Mouse (Mus musculus): Measurements from ENCODE around the gene St5.

St5 gene

DNA sequence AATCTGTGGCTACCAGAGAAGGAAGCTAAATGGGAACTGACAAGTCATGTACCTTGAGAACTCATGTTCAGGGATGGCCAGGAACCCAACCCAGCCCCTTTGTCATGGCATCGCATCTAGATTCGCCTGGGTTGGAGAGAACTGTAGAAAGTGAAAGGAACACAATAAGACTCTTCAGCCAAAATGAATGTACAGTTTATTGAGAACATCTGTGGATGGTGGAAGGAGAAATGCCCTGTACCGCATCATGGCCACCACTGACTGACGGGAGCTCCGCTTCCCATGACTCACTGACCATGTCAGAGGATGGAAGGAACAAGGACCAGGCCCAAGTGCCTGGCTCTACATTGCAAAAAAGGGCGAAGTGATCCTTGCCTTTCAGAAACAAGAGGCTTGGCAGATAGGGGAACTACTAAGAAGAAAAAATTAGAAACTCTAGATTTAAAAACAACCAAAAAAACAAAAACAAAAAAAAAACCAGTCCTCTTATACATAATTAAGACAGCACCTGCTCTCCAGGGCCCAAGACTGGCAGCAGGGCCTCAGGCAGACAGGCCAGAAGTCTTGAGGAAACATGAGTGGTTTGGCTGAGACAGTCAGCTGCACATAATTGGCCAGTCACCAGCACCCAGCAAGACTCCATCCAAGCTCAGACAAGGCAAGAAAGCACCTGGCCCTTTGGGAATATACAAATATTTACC is 179.5 kb downstream of the St5 start:
- ChIA-PET CTCF (interaction anchor here in 1 of 4 experiments (0.7 kb wide), 1 partner anchor 157 kb away, joined by 4 read pairs; no protein-coding TSS in a partner anchor), POLR2A (interaction anchor here (0.6 to 29.8 kb wide), 72 partner anchors 2 to 599 kb away, joined by 3 to 400 read pairs (median 4); partner anchors contain the start of genes Akip1 (in 3 of the 4), St5 (in 3 of the 4), Trim66 (in 3 of the 4) and BC051019 (in 1 of the 4))

DNA sequence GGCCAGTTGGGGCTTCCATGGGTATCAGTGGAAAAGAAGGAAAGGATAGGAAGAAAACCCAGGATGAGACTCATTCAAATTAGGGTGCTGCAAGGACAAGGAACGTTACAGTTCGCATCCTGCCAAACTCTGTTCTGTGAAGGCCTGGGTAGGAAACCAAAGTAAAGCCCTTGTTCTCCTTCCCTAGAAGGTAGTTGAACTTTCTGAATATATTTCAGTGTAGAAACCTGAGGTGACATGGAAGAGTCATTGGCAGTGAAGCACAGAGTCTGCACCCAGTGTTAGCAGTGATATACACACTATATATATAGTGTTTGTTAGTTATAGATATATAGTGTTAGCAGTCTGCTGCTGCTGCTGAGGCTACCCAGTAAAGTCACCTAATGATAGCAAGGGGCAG is 180.1 kb downstream of the St5 start:
- POLR2A ChIA-PET: interaction anchor here (0.7 to 23.6 kb wide), 57 partner anchors 9 to 599 kb away, joined by 3 to 400 read pairs (median 5); partner anchors contain the start of genes Akip1 (in 3 of the 4), St5 (in 3 of the 4), Trim66 (in 3 of the 4) and BC051019 (in 1 of the 4)
- CTCF ChIA-PET: interaction anchor here in 1 of 4 experiments (0.7 kb wide), 1 partner anchor 157 kb away, joined by 4 read pairs; no protein-coding TSS in a partner anchor

GRCm38 (mm10) chr7:109522084-109522483 is 181.3 kb downstream of the St5 start:
- ChIA-PET CTCF (interaction anchor here in 1 of 4 experiments (0.7 kb wide), 1 partner anchor 383 kb away, joined by 3 read pairs; no protein-coding TSS in a partner anchor), POLR2A (interaction anchor here (0.5 to 23.6 kb wide), 40 partner anchors 10 to 545 kb away, joined by 3 to 400 read pairs (median 4); partner anchors contain the start of genes Akip1 (in 2 of the 4), St5 (in 2 of the 4), Trim66 (in 2 of the 4) and Tmem9b (in 1 of the 4))

DNA sequence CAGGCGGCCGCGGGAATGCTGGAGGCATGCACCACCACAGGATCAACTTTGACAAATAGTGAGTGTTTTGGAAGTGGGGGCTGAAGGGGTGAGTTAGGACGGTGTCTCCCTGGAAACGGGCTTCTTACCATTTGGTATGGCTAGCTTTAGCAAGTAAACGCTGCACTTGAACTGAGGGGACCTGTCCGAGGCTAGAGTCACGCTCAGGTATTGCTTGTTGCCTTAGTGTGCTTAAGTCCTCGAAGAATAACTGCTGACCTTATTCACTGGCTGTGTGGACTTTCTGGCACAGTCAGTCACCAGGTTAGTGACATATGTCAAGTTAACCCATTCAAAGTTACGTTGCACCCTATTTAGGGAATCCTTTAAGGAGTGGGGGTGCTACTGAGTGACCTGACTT is 183.5 kb downstream of the St5 start:
- CTCF ChIA-PET: no interaction called here
- POLR2A ChIA-PET: interaction anchor here in 3 of 4 experiments (0.6 to 23.6 kb wide), 54 partner anchors 10 to 1967 kb away, joined by 3 to 400 read pairs (median 9); partner anchors contain the start of genes Akip1 (in 2 of the 3), St5 (in 2 of the 3) and Trim66 (in 2 of the 3)

- ChIA-PET POLR2A (interaction anchor here (0.6 to 23.6 kb wide), 310 partner anchors 8 to 1924 kb away, joined by 3 to 400 read pairs (median 4); partner anchors contain the start of genes Trim66 (in 4 of the 4), Akip1 (in 3 of the 4), Lmo1 (in 3 of the 4) and Nrip3 (in 3 of the 4)), CTCF (interaction anchor here in 2 of 4 experiments (0.5 to 1.2 kb wide), 5 partner anchors 9 to 380 kb away, joined by 3 to 5 read pairs (median 4); no protein-coding TSS in a partner anchor)
Observed at GRCm38 (mm10) chr7:109518838-109519696, 184.3 kb downstream of the St5 start, which contains the start of gene Rpl27a. Gene Rpl27a, plus strand, starts transcription at chr7:109519147.

DNA sequence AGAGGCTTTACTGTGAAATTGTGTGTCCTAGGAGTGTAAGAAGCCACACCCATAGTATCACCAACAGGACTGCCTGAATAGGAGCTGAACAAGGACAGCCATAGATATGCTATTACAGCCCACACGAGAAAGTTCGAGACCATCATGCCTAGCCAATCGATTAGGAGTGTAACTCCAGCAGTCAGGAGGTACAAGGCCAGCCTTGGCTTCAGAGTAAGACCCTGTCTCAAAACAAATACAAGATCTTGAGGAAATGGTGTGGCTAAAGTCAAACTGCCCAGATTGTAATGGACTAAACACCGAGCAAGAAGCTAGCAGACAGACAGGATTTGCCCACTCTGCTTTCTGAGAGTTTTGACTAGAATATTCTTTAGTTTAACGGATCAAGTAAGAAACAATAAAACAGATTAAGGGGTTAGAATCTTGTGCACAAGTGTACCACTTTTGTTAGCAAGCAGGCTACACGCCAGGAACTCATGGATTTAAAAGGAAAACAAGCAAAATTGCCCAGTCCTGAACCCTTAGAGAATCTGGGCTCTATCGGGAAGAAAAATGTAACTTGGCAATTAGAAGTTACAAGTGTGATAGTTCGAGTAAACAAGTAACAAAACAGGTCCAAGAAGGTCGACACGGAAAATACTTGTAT is 185.2 kb downstream of the St5 start:
- ChIA-PET POLR2A (interaction anchor here (0.6 to 23.6 kb wide), 192 partner anchors 9 to 1326 kb away, joined by 3 to 400 read pairs (median 6); partner anchors contain the start of genes Trim66 (in 4 of the 4), Akip1 (in 3 of the 4), St5 (in 3 of the 4) and Lmo1 (in 2 of the 4)), CTCF (interaction anchor here in 2 of 4 experiments (0.6 to 1.2 kb wide), 5 partner anchors 10 to 25 kb away, joined by 3 to 5 read pairs (median 4); partner anchors contain the start of gene Trim66 (in 2 of the 2))

GRCm38 (mm10) chr7:109516500-109516899 is 186.9 kb downstream of the St5 start:
- POLR2A ChIA-PET: interaction anchor here in 2 of 4 experiments (0.5 to 23.6 kb wide), 19 partner anchors 9 to 459 kb away, joined by 3 to 400 read pairs (median 51); partner anchors contain the start of genes Trim66 (in 2 of the 2), Akip1 (in 1 of the 2), Nrip3 (in 1 of the 2) and St5 (in 1 of the 2)

DNA sequence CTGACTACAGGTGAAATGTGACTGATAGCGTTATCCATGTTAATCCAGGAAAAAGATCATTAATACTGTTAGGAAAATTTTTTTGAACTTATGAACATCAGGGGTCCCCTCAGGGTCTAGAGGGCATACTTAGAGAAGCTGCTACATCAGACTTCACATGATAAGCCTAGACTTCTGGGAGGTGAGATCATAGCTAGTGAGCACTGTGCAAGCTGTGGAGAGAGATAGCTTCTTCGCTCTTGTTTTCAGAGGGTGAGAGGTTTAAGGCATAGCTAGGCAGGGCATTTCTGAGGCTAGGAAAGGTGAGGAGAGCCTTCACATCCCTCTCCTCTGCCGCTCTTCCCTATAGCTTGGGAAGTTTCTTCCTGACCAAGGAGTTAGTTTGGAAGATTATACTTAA is 191.6 kb downstream of the St5 start:
- CTCF ChIA-PET: no interaction called here
- POLR2A ChIA-PET: interaction anchor here in 2 of 4 experiments (1.2 to 12.5 kb wide), 5 partner anchors 11 to 240 kb away, joined by 3 to 379 read pairs (median 3); partner anchors contain the start of gene Rpl27a (in 1 of the 2)

More at GRCm38 (mm10) chr7:109516500-109516899, 186.9 kb downstream of the St5 start:
- CTCF ChIA-PET: interaction anchor here in 2 of 4 experiments (1.2 to 1.4 kb wide), 2 partner anchors 377 kb away, joined by 3 to 4 read pairs; no protein-coding TSS in a partner anchor

- ChIA-PET POLR2A (interaction anchor here in 3 of 4 experiments (1.0 to 12.5 kb wide), 6 partner anchors 7 to 241 kb away, joined by 3 to 379 read pairs (median 6); partner anchors contain the start of gene Rpl27a (in 3 of the 3)), CTCF (no interaction called here)
Observed at GRCm38 (mm10) chr7:109510799-109511198, 192.6 kb downstream of the St5 start.

GRCm38 (mm10) chr7:109508034-109508433 is 195.4 kb downstream of the St5 start, which contains the start of gene Trim66:
Gene Trim66, minus strand, starts transcription at chr7:109508134.
- ChIA-PET CTCF (interaction anchor here in 2 of 4 experiments (0.6 to 1.3 kb wide), 4 partner anchors 10 to 1914 kb away, joined by 3 to 4 read pairs (median 3); no protein-coding TSS in a partner anchor), POLR2A (interaction anchor here (0.6 to 12.5 kb wide), 30 partner anchors 8 to 361 kb away, joined by 3 to 379 read pairs (median 5); partner anchors contain the start of genes Rpl27a (in 4 of the 4), Akip1 (in 1 of the 4) and St5 (in 1 of the 4))

DNA sequence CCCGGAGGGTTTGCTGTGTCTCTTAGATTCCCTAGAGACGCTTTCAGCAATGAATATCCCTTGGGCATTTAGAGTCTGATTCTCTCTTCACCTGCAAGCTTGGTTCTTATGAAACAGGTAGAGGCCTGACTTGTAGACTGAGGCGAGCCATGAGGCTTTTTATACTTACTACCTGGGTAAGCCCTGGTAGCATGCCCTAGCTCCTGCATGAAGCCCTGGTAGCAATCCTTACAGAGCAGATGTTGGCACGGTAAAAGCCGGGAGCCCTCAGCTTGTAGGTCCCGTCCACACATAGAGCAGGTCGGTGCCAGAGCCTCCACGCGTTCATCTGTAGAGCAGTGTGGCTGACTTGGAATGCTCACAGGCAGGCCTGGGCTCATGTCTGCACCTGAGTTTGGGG is 195.8 kb downstream of the St5 start:
- POLR2A ChIA-PET: interaction anchor here (0.6 to 12.5 kb wide), 33 partner anchors 8 to 741 kb away, joined by 3 to 379 read pairs (median 4); partner anchors contain the start of genes Rpl27a (in 4 of the 4), Akip1 (in 2 of the 4) and St5 (in 2 of the 4)
- CTCF ChIA-PET: interaction anchor here in 2 of 4 experiments (0.6 to 1.4 kb wide), 7 partner anchors 10 to 1914 kb away, joined by 3 to 5 read pairs (median 4); partner anchors contain the start of gene Rpl27a (in 1 of the 2)

GRCm38 (mm10) chr7:109507119-109507518 is 196.3 kb downstream of the St5 start:
- ChIA-PET POLR2A (interaction anchor here (0.6 to 12.5 kb wide), 30 partner anchors 9 to 741 kb away, joined by 3 to 379 read pairs (median 5); partner anchors contain the start of genes Rpl27a (in 4 of the 4), Akip1 (in 2 of the 4) and St5 (in 2 of the 4)), CTCF (interaction anchor here in 3 of 4 experiments (0.5 to 1.4 kb wide), 8 partner anchors 11 to 1913 kb away, joined by 3 to 5 read pairs (median 4); partner anchors contain the start of gene Rpl27a (in 1 of the 3))

DNA sequence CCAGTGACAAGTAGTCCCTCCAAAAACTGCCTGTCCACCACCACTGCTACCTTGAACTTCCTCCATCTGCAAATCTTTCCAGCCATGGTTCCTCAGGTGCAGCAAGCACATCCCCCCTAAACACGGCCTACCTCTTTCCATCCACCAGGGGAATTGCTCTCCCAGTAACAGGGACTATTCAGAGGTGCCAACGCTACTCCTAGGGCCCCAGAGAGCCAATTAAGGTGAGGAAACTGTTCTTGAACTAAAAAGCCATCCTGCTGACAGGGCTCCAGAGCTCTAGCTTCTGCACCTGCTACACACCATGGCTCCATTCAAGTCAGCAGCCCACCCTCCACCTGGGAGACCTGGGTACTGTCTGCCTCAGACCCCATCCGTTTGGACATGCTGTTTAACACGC is 205.9 kb downstream of the St5 start:
- ChIA-PET CTCF (interaction anchor here in 1 of 4 experiments (0.6 kb wide), 1 partner anchor 292 kb away, joined by 6 read pairs; no protein-coding TSS in a partner anchor), POLR2A (interaction anchor here in 3 of 4 experiments (0.6 to 6.3 kb wide), 9 partner anchors 10 to 475 kb away, joined by 3 to 43 read pairs (median 4); partner anchors contain the start of genes Rpl27a (in 2 of the 3), Trim66 (in 2 of the 3), Akip1 (in 1 of the 3) and St5 (in 1 of the 3))

- POLR2A ChIA-PET: interaction anchor here (0.5 to 5.4 kb wide), 25 partner anchors 9 to 452 kb away, joined by 3 to 57 read pairs (median 5); partner anchors contain the start of genes Rpl27a (in 3 of the 4) and Trim66 (in 2 of the 4)
Observed at GRCm38 (mm10) chr7:109493319-109494316, 209.8 kb downstream of the St5 start.

More at GRCm38 (mm10) chr7:109493319-109494316, 209.8 kb downstream of the St5 start:
- CTCF ChIA-PET: interaction anchor here in 2 of 4 experiments (0.5 to 1.8 kb wide), 7 partner anchors 10 to 354 kb away, joined by 3 to 5 read pairs (median 4); partner anchors contain the start of gene Rpl27a (in 1 of the 2)
